Mouse (Mus musculus): ENCODE measurements around the gene Tbc1d10a.

DNA sequence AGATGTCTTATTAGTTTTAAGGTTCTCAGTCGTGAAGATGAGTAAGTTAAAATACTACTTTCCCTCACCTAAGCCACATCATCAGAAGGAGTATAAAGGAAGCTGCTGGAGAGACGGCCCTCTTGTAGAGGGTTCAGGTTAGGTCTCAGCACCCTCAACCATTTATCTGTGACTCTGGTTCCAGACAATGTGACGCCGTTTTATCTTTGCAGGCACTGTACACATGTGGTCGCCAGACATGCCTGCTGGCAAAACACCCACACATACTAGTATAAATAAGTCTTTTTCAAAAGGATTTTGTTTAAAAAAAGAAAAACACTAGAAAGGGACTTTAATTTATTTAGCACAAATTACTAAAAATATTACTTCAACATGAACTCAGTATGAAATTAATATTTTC lies 30.9 kb upstream of the Tbc1d10a start:
- TF ChIP-seq POLR2A (IDR thresholded peaks at IDR 0.05; ENCODE audit: insufficient read length, low read depth), result no peak
- TF ChIP-seq MAX (IDR thresholded peaks at IDR 0.05; ENCODE audit: low read depth), result no peak
- no peak for TF ChIP-seq TCF12 (IDR thresholded peaks at IDR 0.05; ENCODE audit: insufficient read depth, poor library complexity, severe bottlenecking)

Measured in myocyte (in vitro differentiated cells).